Mouse (Mus musculus): ENCODE results near the gene Rdh13.

GRCm38 (mm10) chr7:4492284-4493224 lies 47.1 kb upstream of the Rdh13 start:
- TF ChIP-seq CTCF (conservative IDR thresholded peaks at IDR 0.05; ENCODE audit: low read length) (no peak), POU5F1 (IDR thresholded peaks at IDR 0.05; ENCODE audit: borderline replicate concordance, low read length) (no peak), NANOG (IDR thresholded peaks at IDR 0.05; ENCODE audit: borderline replicate concordance, low read length) (no peak)

All from E14TG2a.4 (cell line).